9 mouse cellular contexts compared by ENCODE assay signal in the genomic region with DNA sequence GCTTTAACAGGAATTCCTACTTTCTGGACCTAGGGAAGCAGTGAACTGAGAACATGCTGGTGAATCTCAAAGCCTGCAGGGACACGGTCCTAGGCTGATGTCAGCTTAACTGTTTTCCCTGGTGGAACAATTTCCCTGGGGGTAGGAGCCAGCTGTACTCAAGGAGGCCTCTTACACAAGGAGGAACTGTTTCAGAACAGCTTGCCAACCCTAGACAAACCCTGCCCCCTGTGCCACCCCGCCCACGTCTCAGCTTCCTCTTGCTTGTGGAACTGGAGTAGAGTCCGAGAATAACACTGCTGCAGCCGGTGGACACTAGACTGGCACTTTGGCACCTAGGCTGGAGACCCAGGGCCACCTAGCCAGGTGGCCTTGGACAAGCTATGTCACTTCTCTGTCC.
DNase-seq lines count a peak whose midpoint lies in the region; ATAC-seq and TF ChIP-seq lines count a peak whose summit lies in the region.
"Had no signal": no experiment of that assay in that cellular context is flagged by ENCODE, and none has a peak within 500 bp of the region (broad histone marks: within the 10 kb centered on the region; RNA-seq: fewer than 3 reads in every experiment).

No protein-coding gene starts in this region.

- no peaks in the 10 kb centered on the region for H3K36me3 ChIP-seq in heart, adult 2 months (ENCODE audit: control insufficient read depth, insufficient read depth, low read length)
- H3K36me3 ChIP-seq in heart, embryonic 11.5 days (ENCODE audit: control insufficient read depth, insufficient read depth, low read length), result no peaks in the 10 kb centered on the region
- H3K36me3 ChIP-seq in midbrain, embryonic 15.5 days (replicated peaks), result no peaks in the 10 kb centered on the region
- H3K36me3 ChIP-seq in forebrain, embryonic 15.5 days, result no peaks in the 10 kb centered on the region
- H3K36me3 ChIP-seq: limb, embryonic 15.5 days had no signal

- H3K79me2 ChIP-seq in heart, adult 2 months (replicated peaks; ENCODE audit: control insufficient read depth, insufficient read depth, low read length), result no peaks in the 10 kb centered on the region

- H3K4me3 ChIP-seq in heart, adult 2 months, result no peak overlapping the region
- no peak overlapping the region for H3K4me3 ChIP-seq in heart, embryonic 11.5 days (ENCODE audit: low read depth, low read length)
- H3K4me3 ChIP-seq in midbrain, embryonic 15.5 days, result no peak overlapping the region
- H3K4me3 ChIP-seq in forebrain, embryonic 15.5 days, result no peak overlapping the region
- H3K4me3 ChIP-seq: limb, embryonic 15.5 days had no signal

- no peak for TF ChIP-seq POLR2A in heart, adult 2 months (IDR thresholded peaks at IDR 0.05; ENCODE audit: insufficient read depth, low read depth, low read length)

- H3K27me3 ChIP-seq in heart, adult 2 months (ENCODE audit: control insufficient read depth, insufficient read depth, low read length), result no peaks in the 10 kb centered on the region
- H3K27me3 ChIP-seq in heart, embryonic 11.5 days (ENCODE audit: control insufficient read depth, insufficient read depth, low read length), result peaks cover 2% of the 10 kb centered on the region; the same call in 1 of the 2 replicates
- no peaks in the 10 kb centered on the region for H3K27me3 ChIP-seq in midbrain, embryonic 15.5 days (replicated peaks)
- no peaks in the 10 kb centered on the region for H3K27me3 ChIP-seq in forebrain, embryonic 15.5 days
- H3K27me3 ChIP-seq: limb, embryonic 15.5 days had no signal

- ATAC-seq in heart, embryonic 11.5 days (replicated peaks; ENCODE audit: insufficient number of reproducible peaks, low FRiP score, low TSS enrichment), result no peak
- ATAC-seq in midbrain, embryonic 15.5 days (replicated peaks), result no peak
- no peak for ATAC-seq in forebrain, embryonic 15.5 days (replicated peaks)

- no peak overlapping the region for H3K4me2 ChIP-seq in heart, embryonic 11.5 days
- no peak overlapping the region for H3K4me2 ChIP-seq in midbrain, embryonic 15.5 days
- H3K4me2 ChIP-seq in forebrain, embryonic 15.5 days (replicated peaks), result no peak overlapping the region
- H3K4me2 ChIP-seq: limb, embryonic 15.5 days had no signal

- TF ChIP-seq EP300 in heart, adult 2 months (IDR thresholded peaks at IDR 0.05; ENCODE audit: insufficient read depth, low read depth, low read length), result no peak

- no peak overlapping the region for H3K27ac ChIP-seq in heart, adult 2 months
- no peak overlapping the region for H3K27ac ChIP-seq in heart, embryonic 11.5 days (ENCODE audit: low read depth, low read length)
- H3K27ac ChIP-seq in midbrain, embryonic 15.5 days, result no peak overlapping the region
- no peak overlapping the region for H3K27ac ChIP-seq in forebrain, embryonic 15.5 days (replicated peaks)
- H3K27ac ChIP-seq: limb, embryonic 15.5 days had no signal

- no peak for TF ChIP-seq CTCF in heart, adult 2 months (IDR thresholded peaks at IDR 0.05)

- H3K9me3 ChIP-seq in heart, embryonic 11.5 days (replicated peaks; ENCODE audit: control insufficient read depth, low read length), result no peaks in the 10 kb centered on the region
- H3K9me3 ChIP-seq in midbrain, embryonic 15.5 days, result no peaks in the 10 kb centered on the region
- no peaks in the 10 kb centered on the region for H3K9me3 ChIP-seq in forebrain, embryonic 15.5 days
- H3K9me3 ChIP-seq: limb, embryonic 15.5 days had no signal

- H3K9ac ChIP-seq in heart, adult 2 months (ENCODE audit: low read depth, low read length), result no peak overlapping the region
- no peak overlapping the region for H3K9ac ChIP-seq in heart, embryonic 11.5 days (ENCODE audit: low read depth, low read length)
- H3K9ac ChIP-seq in midbrain, embryonic 15.5 days, result no peak overlapping the region
- H3K9ac ChIP-seq in forebrain, embryonic 15.5 days (replicated peaks), result no peak overlapping the region
- H3K9ac ChIP-seq: limb, embryonic 15.5 days had no signal

- intact Hi-C loops in heart, adult 2 months (cut with DNase I), result no loop called here
- intact Hi-C loops in heart, postnatal 25 days (cut with DNase I), result no loop called here

- 44% methylated on average over 5 of the region's 5 CpGs for WGBS in heart, adult 2 months
- WGBS in heart, embryonic 11.5 days (ENCODE audit: insufficient replicate concordance), result 74% methylated on average over 5 of the region's 5 CpGs
- 83% methylated on average over 5 of the region's 5 CpGs for WGBS in midbrain, embryonic 15.5 days
- 78% methylated on average over 5 of the region's 5 CpGs for WGBS in forebrain, embryonic 15.5 days

- no peaks in the 10 kb centered on the region for H3K4me1 ChIP-seq in heart, adult 2 months (ENCODE audit: control insufficient read depth, insufficient read depth, low read length)
- no peaks in the 10 kb centered on the region for H3K4me1 ChIP-seq in heart, embryonic 11.5 days (ENCODE audit: control insufficient read depth, insufficient read depth, low read length)
- no peaks in the 10 kb centered on the region for H3K4me1 ChIP-seq in midbrain, embryonic 15.5 days
- no peaks in the 10 kb centered on the region for H3K4me1 ChIP-seq in forebrain, embryonic 15.5 days
- H3K4me1 ChIP-seq: limb, embryonic 15.5 days had no signal

- DNase-seq in heart, adult 2 months, result peak; percentile 28 to 54
- peak; percentile 71 for DNase-seq in adrenal gland, postnatal 14 days
- peak; percentile 39 for DNase-seq in heart, postnatal 25 days (ENCODE audit: low spot score)
- peak; percentile 47 to 60 for DNase-seq in monocyte, adult 2 months (ENCODE audit: low read depth in 1 of 2, low spot score in 2 of 2)
- DNase-seq in retina, embryonic 14.5 days (ENCODE audit: low spot score), result no peak
